Mouse (Mus musculus): Measurements from ENCODE around the gene Cacna1i. TPM values are rescaled to one million over a fixed set of nuclear protein-coding genes. Genes with fewer than 3 reads are reported as not detected.

The Cacna1i gene
- polyA plus RNA-seq, 1 experiment = 0.30 TPM

GRCm38 (mm10) chr15:80280646-80281045 lies 6.4 kb upstream of the Cacna1i start:
- Histone ChIP-seq H3K27me3 (ENCODE audit: control insufficient read depth, insufficient read depth, low read length) (peaks cover 6% of the 10 kb centered on the region), H3K27ac (ENCODE audit: control insufficient read depth, insufficient read depth, low read length) (no peak overlapping the region), H3K4me3 (ENCODE audit: control insufficient read depth, insufficient read depth, low read length) (no peak overlapping the region), H3K4me1 (replicated peaks; ENCODE audit: control insufficient read depth, insufficient read depth, low read length) (no peaks in the 10 kb centered on the region; the same call in 1 of the 2 replicates), H3K36me3 (ENCODE audit: control insufficient read depth, insufficient read depth, low read length) (no peaks in the 10 kb centered on the region)
- peak; percentile 55 for DNase-seq
- TF ChIP-seq POLR2A (IDR thresholded peaks at IDR 0.05; ENCODE audit: control insufficient read depth, extremely low read depth, insufficient read depth, low read length, poor library complexity) = no peak
- TF ChIP-seq CTCF (IDR thresholded peaks at IDR 0.05; ENCODE audit: borderline replicate concordance, control insufficient read depth, extremely low read depth, insufficient read depth, low read length, poor library complexity) = peak; percentile 53; the same call in 1 of the 2 replicates
- 22% methylated on average over 6 of the region's 6 CpGs for whole genome bisulfite sequencing

- TF ChIP-seq CTCF (IDR thresholded peaks at IDR 0.05; ENCODE audit: borderline replicate concordance, control insufficient read depth, extremely low read depth, insufficient read depth, low read length, poor library complexity) (no peak), POLR2A (IDR thresholded peaks at IDR 0.05; ENCODE audit: control insufficient read depth, extremely low read depth, insufficient read depth, low read length, poor library complexity) (no peak)
- H3K36me3 ChIP-seq (ENCODE audit: control insufficient read depth, insufficient read depth, low read length) = no peaks in the 10 kb centered on the region
- WGBS = 21% methylated on average over 23 of the region's 23 CpGs
- peaks cover 20% of the 10 kb centered on the region for H3K27me3 ChIP-seq (ENCODE audit: control insufficient read depth, insufficient read depth, low read length)
- no peak for DNase-seq
- H3K4me1 ChIP-seq (replicated peaks; ENCODE audit: control insufficient read depth, insufficient read depth, low read length) = peaks cover 6% of the 10 kb centered on the region
- no peak overlapping the region for H3K27ac ChIP-seq (ENCODE audit: control insufficient read depth, insufficient read depth, low read length)
- H3K4me3 ChIP-seq (ENCODE audit: control insufficient read depth, insufficient read depth, low read length) = no peak overlapping the region
Observed at GRCm38 (mm10) chr15:80288036-80288435, 998 bp downstream of the Cacna1i start.

GRCm38 (mm10) chr15:80289436-80289835 lies 2.4 kb downstream of the Cacna1i start:
- Histone ChIP-seq H3K4me1 (replicated peaks; ENCODE audit: control insufficient read depth, insufficient read depth, low read length) (peaks cover 6% of the 10 kb centered on the region), H3K27ac (ENCODE audit: control insufficient read depth, insufficient read depth, low read length) (no peak overlapping the region), H3K27me3 (ENCODE audit: control insufficient read depth, insufficient read depth, low read length) (peaks cover 20% of the 10 kb centered on the region), H3K4me3 (ENCODE audit: control insufficient read depth, insufficient read depth, low read length) (no peak overlapping the region), H3K36me3 (ENCODE audit: control insufficient read depth, insufficient read depth, low read length) (no peaks in the 10 kb centered on the region)
- peak; percentile 78; the same call in 1 of the 2 replicates for TF ChIP-seq CTCF (IDR thresholded peaks at IDR 0.05; ENCODE audit: borderline replicate concordance, control insufficient read depth, extremely low read depth, insufficient read depth, low read length, poor library complexity)
- no peak for TF ChIP-seq POLR2A (IDR thresholded peaks at IDR 0.05; ENCODE audit: control insufficient read depth, extremely low read depth, insufficient read depth, low read length, poor library complexity)
- WGBS = 16% methylated on average over 10 of the region's 10 CpGs
- peak; percentile 84 for DNase-seq

- Histone ChIP-seq H3K4me1 (replicated peaks; ENCODE audit: control insufficient read depth, insufficient read depth, low read length) (no peaks in the 10 kb centered on the region), H3K4me3 (ENCODE audit: control insufficient read depth, insufficient read depth, low read length) (no peak overlapping the region), H3K27ac (ENCODE audit: control insufficient read depth, insufficient read depth, low read length) (no peak overlapping the region), H3K27me3 (ENCODE audit: control insufficient read depth, insufficient read depth, low read length) (no peaks in the 10 kb centered on the region), H3K36me3 (ENCODE audit: control insufficient read depth, insufficient read depth, low read length) (no peaks in the 10 kb centered on the region)
- WGBS = 94% methylated on average over 1 of the region's 1 CpGs
- DNase-seq = no peak
- TF ChIP-seq POLR2A (IDR thresholded peaks at IDR 0.05; ENCODE audit: control insufficient read depth, extremely low read depth, insufficient read depth, low read length, poor library complexity) = no peak
- TF ChIP-seq CTCF (IDR thresholded peaks at IDR 0.05; ENCODE audit: borderline replicate concordance, control insufficient read depth, extremely low read depth, insufficient read depth, low read length, poor library complexity) = no peak
Observed at GRCm38 (mm10) chr15:80297146-80297545, 10.1 kb downstream of the Cacna1i start.

- TF ChIP-seq CTCF (IDR thresholded peaks at IDR 0.05; ENCODE audit: borderline replicate concordance, control insufficient read depth, extremely low read depth, insufficient read depth, low read length, poor library complexity) (no peak), POLR2A (IDR thresholded peaks at IDR 0.05; ENCODE audit: control insufficient read depth, extremely low read depth, insufficient read depth, low read length, poor library complexity) (no peak)
- Histone ChIP-seq H3K4me3 (ENCODE audit: control insufficient read depth, insufficient read depth, low read length) (no peak overlapping the region), H3K27me3 (ENCODE audit: control insufficient read depth, insufficient read depth, low read length) (no peaks in the 10 kb centered on the region), H3K27ac (ENCODE audit: control insufficient read depth, insufficient read depth, low read length) (no peak overlapping the region), H3K4me1 (replicated peaks; ENCODE audit: control insufficient read depth, insufficient read depth, low read length) (no peaks in the 10 kb centered on the region), H3K36me3 (ENCODE audit: control insufficient read depth, insufficient read depth, low read length) (no peaks in the 10 kb centered on the region)
- no peak for DNase-seq
- 83% methylated on average over 14 of the region's 14 CpGs for WGBS
Observed at GRCm38 (mm10) chr15:80303779-80304178, 16.7 kb downstream of the Cacna1i start.

- Histone ChIP-seq H3K36me3 (ENCODE audit: control insufficient read depth, insufficient read depth, low read length) (no peaks in the 10 kb centered on the region), H3K27ac (ENCODE audit: control insufficient read depth, insufficient read depth, low read length) (no peak overlapping the region), H3K4me1 (replicated peaks; ENCODE audit: control insufficient read depth, insufficient read depth, low read length) (no peaks in the 10 kb centered on the region), H3K4me3 (ENCODE audit: control insufficient read depth, insufficient read depth, low read length) (no peak overlapping the region), H3K27me3 (ENCODE audit: control insufficient read depth, insufficient read depth, low read length) (no peaks in the 10 kb centered on the region)
- WGBS = 90% methylated on average over 12 of the region's 12 CpGs
- DNase-seq = no peak
- TF ChIP-seq CTCF (IDR thresholded peaks at IDR 0.05; ENCODE audit: borderline replicate concordance, control insufficient read depth, extremely low read depth, insufficient read depth, low read length, poor library complexity) (no peak), POLR2A (IDR thresholded peaks at IDR 0.05; ENCODE audit: control insufficient read depth, extremely low read depth, insufficient read depth, low read length, poor library complexity) (no peak)
Observed at GRCm38 (mm10) chr15:80304188-80304587, 17.1 kb downstream of the Cacna1i start.

- WGBS = 48% methylated on average over 8 of the region's 8 CpGs
- TF ChIP-seq CTCF (IDR thresholded peaks at IDR 0.05; ENCODE audit: borderline replicate concordance, control insufficient read depth, extremely low read depth, insufficient read depth, low read length, poor library complexity) (no peak), POLR2A (IDR thresholded peaks at IDR 0.05; ENCODE audit: control insufficient read depth, extremely low read depth, insufficient read depth, low read length, poor library complexity) (no peak)
Observed at GRCm38 (mm10) chr15:80306146-80306545, 19.1 kb downstream of the Cacna1i start.

More at GRCm38 (mm10) chr15:80306146-80306545, 19.1 kb downstream of the Cacna1i start:
- Histone ChIP-seq H3K4me1 (replicated peaks; ENCODE audit: control insufficient read depth, insufficient read depth, low read length) (no peaks in the 10 kb centered on the region), H3K36me3 (ENCODE audit: control insufficient read depth, insufficient read depth, low read length) (no peaks in the 10 kb centered on the region), H3K27me3 (ENCODE audit: control insufficient read depth, insufficient read depth, low read length) (no peaks in the 10 kb centered on the region), H3K4me3 (ENCODE audit: control insufficient read depth, insufficient read depth, low read length) (no peak overlapping the region), H3K27ac (ENCODE audit: control insufficient read depth, insufficient read depth, low read length) (no peak overlapping the region)
- DNase-seq = no peak
